Mouse (Mus musculus) thymus, postnatal 36 days (tissue): ENCODE results near the gene Spred2.
A peak's percentile ranks its signal among the peaks of the same experiment; 100 is the strongest.

ENCODE experiments used
- DNase-seq, 2 experiments: peaks; one replicate each; pipeline ENCODE4 v3.0.0; 2022; ENCODE audit warnings: mixed read lengths in 2 of 2

Gene Spred2

GRCm38 (mm10) chr11:19955701-19956100 lies 31.5 kb downstream of the Spred2 start:
- DNase-seq: no peak

- no peak for DNase-seq
Observed at GRCm38 (mm10) chr11:19959006-19959405, 34.8 kb downstream of the Spred2 start.

GRCm38 (mm10) chr11:19959897-19960296 lies 35.7 kb downstream of the Spred2 start:
- no peak for DNase-seq

- no peak for DNase-seq
Observed at GRCm38 (mm10) chr11:19960541-19960940, 36.4 kb downstream of the Spred2 start.

GRCm38 (mm10) chr11:19961088-19961487 lies 36.9 kb downstream of the Spred2 start:
- no peak for DNase-seq

- no peak for DNase-seq
Observed at GRCm38 (mm10) chr11:19961766-19962365, 37.7 kb downstream of the Spred2 start.

GRCm38 (mm10) chr11:19962796-19963195 lies 38.6 kb downstream of the Spred2 start:
- peak; percentile 22 to 33 for DNase-seq

- no peak for DNase-seq
Observed at GRCm38 (mm10) chr11:19963717-19964141, 39.6 kb downstream of the Spred2 start.

GRCm38 (mm10) chr11:19964333-19964732 lies 40.2 kb downstream of the Spred2 start:
- no peak for DNase-seq

- DNase-seq: no peak
Observed at GRCm38 (mm10) chr11:19965037-19965611, 40.9 kb downstream of the Spred2 start.

- DNase-seq: no peak
Observed at GRCm38 (mm10) chr11:19965664-19966063, 41.5 kb downstream of the Spred2 start.

GRCm38 (mm10) chr11:19966294-19966693 lies 42.1 kb downstream of the Spred2 start:
- DNase-seq: no peak

GRCm38 (mm10) chr11:19969584-19969983 lies 45.4 kb downstream of the Spred2 start:
- DNase-seq: no peak

GRCm38 (mm10) chr11:19971954-19972750 lies 48.0 kb downstream of the Spred2 start:
- no peak for DNase-seq

- DNase-seq: no peak
Observed at GRCm38 (mm10) chr11:19973032-19973790, 49.0 kb downstream of the Spred2 start.

- DNase-seq: no peak
Observed at GRCm38 (mm10) chr11:19976032-19976431, 51.9 kb downstream of the Spred2 start.

- no peak for DNase-seq
Observed at GRCm38 (mm10) chr11:19977687-19978086, 53.5 kb downstream of the Spred2 start.

- DNase-seq: peak; percentile 35 to 43
Observed at GRCm38 (mm10) chr11:19979338-19979737, 55.2 kb downstream of the Spred2 start.

- DNase-seq: no peak
Observed at GRCm38 (mm10) chr11:19982113-19982512, 57.9 kb downstream of the Spred2 start.

- no peak for DNase-seq
Observed at GRCm38 (mm10) chr11:19982779-19983178, 58.6 kb downstream of the Spred2 start.

GRCm38 (mm10) chr11:19983298-19983697 lies 59.1 kb downstream of the Spred2 start:
- no peak for DNase-seq

- DNase-seq: no peak
Observed at GRCm38 (mm10) chr11:19984029-19984428, 59.9 kb downstream of the Spred2 start.

GRCm38 (mm10) chr11:19985283-19985854 lies 61.2 kb downstream of the Spred2 start:
- DNase-seq: no peak
